Mouse (Mus musculus) spleen, adult 18-20 months (tissue): ENCODE measurements around the gene Pth1r.

Experiments used
- DNase-seq, 2 experiments: peaks; one replicate each; pipeline ENCODE4 v3.0.0; 2022; ENCODE audit warnings: mixed read lengths in 2 of 2

Pth1r gene

GRCm38 (mm10) chr9:110748451-110748850 is 1.5 kb upstream of the Pth1r start:
- no peak for DNase-seq

GRCm38 (mm10) chr9:110746238-110746637 is 707 bp downstream of the Pth1r start:
- DNase-seq: no peak

- no peak for DNase-seq
These were observed 1.2 kb downstream of the Pth1r start for GRCm38 (mm10) chr9:110745752-110746151.

- no peak for DNase-seq
These were observed 3.3 kb downstream of the Pth1r start for GRCm38 (mm10) chr9:110743456-110744323.

GRCm38 (mm10) chr9:110742951-110743455 is 3.9 kb downstream of the Pth1r start:
- no peak for DNase-seq

GRCm38 (mm10) chr9:110742295-110742950 is 4.5 kb downstream of the Pth1r start:
- DNase-seq: peak in 1 of 2 experiments; percentile 12

- DNase-seq: no peak
These were observed 5.1 kb downstream of the Pth1r start, which contains the start of gene Myl3 for GRCm38 (mm10) chr9:110741711-110742294. Gene Myl3 (plus strand): TSS chr9:110741861.

- DNase-seq: no peak
These were observed 7.0 kb downstream of the Pth1r start for GRCm38 (mm10) chr9:110739961-110740360.

GRCm38 (mm10) chr9:110738054-110738453 is 8.9 kb downstream of the Pth1r start:
- no peak for DNase-seq

- DNase-seq: no peak
These were observed 10.6 kb downstream of the Pth1r start for GRCm38 (mm10) chr9:110736362-110736761.

GRCm38 (mm10) chr9:110734154-110734553 is 12.8 kb downstream of the Pth1r start:
- no peak for DNase-seq

GRCm38 (mm10) chr9:110733102-110733501 is 13.8 kb downstream of the Pth1r start:
- DNase-seq: no peak

GRCm38 (mm10) chr9:110732623-110733022 is 14.3 kb downstream of the Pth1r start:
- peak; percentile 36 to 39 for DNase-seq

- no peak for DNase-seq
These were observed 15.1 kb downstream of the Pth1r start for GRCm38 (mm10) chr9:110731859-110732258.

- peak in 1 of 2 experiments; percentile 62 for DNase-seq
These were observed 17.1 kb downstream of the Pth1r start for GRCm38 (mm10) chr9:110729841-110730240.

- no peak for DNase-seq
These were observed 20.1 kb downstream of the Pth1r start for GRCm38 (mm10) chr9:110726867-110727266.

GRCm38 (mm10) chr9:110725721-110726135 is 21.2 kb downstream of the Pth1r start:
- no peak for DNase-seq

- no peak for DNase-seq
These were observed 24.9 kb downstream of the Pth1r start for GRCm38 (mm10) chr9:110722060-110722459.

- no peak for DNase-seq
These were observed 27.0 kb downstream of the Pth1r start for GRCm38 (mm10) chr9:110719977-110720376.

- no peak for DNase-seq
These were observed 28.1 kb downstream of the Pth1r start for GRCm38 (mm10) chr9:110718810-110719209.

- no peak for DNase-seq
These were observed 28.9 kb downstream of the Pth1r start for GRCm38 (mm10) chr9:110718071-110718470.

- peak in 1 of 2 experiments; percentile 33 for DNase-seq
These were observed 30.2 kb downstream of the Pth1r start for GRCm38 (mm10) chr9:110716775-110717174.

- no peak for DNase-seq
These were observed 31.5 kb downstream of the Pth1r start for GRCm38 (mm10) chr9:110715426-110715825.
